Mouse (Mus musculus) c-Kit-positive CD71-positive TER-119-positive erythroid progenitor cells, embryonic 14.5 days (primary cell): ENCODE measurements around the gene Neurl1b.

ENCODE experiments used
- DNase-seq: peaks from one replicate; pipeline ENCODE4 v3.0.0-alpha.2; 2013; ENCODE audit warnings: low spot score

Neurl1b gene

DNA sequence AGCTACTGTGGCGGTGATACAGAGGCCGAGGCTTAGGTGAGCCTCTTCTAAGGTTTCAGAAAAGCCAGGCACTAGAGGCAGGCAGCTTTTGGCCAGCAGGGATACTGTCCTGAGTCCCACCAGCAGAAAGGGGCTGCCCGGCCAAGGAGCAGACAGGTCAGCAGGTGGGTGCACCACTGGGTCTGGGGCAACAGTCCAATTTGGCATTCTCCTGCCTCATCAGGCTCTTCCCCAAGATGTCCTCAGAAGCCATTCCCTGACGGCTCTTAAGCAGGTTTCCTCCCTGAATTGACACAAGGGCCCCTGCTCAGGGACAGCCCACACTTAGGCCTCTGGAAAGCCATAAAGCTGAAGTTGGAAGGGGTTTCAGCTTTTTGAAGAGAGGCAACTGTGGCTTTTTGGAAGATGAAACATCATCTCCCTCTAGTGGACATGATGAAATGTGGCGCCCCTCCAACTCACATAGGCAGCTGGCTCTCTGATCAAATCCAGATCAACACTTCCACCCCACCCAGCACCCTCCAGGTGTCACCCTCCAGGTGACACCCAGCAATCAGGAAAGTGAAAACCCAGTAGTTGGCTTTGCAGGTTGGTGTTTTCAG is 37.8 kb downstream of the Neurl1b start:
- peak; percentile 25 for DNase-seq

DNA sequence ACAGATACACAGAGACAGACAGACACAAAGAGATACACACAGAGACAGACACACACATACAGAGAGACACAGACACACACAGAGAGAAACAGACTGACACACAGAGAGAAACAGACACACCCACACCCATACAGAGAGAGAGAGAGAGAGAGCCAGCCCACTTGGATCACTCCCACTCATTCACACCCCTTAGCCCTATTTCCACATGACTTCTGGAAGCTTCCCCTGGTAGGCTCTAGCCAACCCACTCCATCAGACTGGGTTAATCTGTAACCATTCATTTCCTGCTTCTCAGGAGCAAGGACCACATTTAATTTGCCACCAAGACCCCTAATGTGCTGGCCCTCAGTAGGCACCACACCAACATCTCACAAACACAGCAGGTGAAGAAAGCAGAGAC is 42.9 kb downstream of the Neurl1b start:
- DNase-seq = no peak

DNA sequence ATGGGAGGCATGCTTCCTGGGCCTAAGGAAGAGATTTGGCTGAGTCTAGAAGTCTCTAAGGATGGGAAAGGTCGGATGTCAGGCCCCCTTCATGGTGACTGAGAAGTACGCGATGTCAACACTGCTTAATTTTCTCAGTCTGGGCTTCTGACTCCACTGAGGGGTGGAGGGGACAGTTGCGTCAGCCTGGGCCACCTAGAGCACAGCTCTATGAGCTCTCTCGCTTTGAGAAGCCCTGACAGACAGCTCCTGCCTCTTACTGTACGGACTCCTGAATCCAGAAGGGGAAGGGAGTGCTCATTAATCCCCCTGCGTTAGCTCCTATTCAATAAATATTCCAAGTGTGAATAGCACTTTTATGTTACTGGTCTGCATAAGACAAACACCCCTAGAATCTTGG is 43.4 kb downstream of the Neurl1b start:
- DNase-seq = no peak

DNA sequence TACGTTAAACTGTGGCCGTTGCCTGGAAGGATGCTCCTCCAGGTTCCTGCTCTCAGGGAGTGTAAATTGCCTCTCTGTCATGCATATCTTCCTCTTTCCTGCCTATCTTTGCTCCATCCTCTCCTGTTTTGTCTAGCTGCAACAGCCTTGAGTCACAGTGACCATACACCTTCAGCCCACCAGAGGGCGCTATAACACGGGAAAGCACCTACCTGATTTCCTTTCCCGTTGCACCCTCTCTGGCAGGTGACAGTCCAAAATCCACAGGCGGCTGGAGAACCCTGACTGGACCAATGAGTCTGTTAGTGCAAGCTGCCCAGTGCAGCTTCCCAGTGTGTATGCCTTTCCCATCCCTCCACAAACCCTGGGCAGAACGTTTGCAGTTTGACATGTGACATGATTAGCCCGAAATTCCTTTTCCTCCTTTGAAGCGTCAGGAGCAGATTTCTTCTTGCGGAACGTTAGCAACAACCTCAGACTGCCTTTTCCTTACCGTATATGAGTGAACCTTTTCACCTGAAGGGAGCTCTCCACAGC is 48.1 kb downstream of the Neurl1b start:
- DNase-seq = peak; percentile 58

- DNase-seq = no peak
These were observed 48.8 kb downstream of the Neurl1b start for GRCm38 (mm10) chr17:26463432-26463831.

DNA sequence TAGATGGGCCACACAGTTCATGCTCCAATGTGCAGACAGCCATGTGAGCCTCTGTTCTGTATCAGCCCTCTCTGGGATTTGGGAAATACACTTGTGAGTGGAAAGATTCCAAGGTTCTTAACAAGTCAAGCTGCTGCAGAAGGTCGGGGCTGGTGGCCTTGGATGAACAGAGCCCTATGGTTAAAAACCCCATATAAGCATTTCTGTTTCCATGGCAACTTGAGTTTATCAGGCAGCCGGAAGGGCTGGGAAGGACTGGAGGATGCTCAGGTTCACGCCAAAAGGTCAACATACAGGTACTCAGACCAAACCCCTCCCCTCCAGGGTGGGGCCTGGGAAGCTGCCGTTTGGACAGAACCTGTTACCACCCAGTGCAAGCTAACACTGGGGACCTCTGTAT is 49.4 kb downstream of the Neurl1b start:
- no peak for DNase-seq

DNA sequence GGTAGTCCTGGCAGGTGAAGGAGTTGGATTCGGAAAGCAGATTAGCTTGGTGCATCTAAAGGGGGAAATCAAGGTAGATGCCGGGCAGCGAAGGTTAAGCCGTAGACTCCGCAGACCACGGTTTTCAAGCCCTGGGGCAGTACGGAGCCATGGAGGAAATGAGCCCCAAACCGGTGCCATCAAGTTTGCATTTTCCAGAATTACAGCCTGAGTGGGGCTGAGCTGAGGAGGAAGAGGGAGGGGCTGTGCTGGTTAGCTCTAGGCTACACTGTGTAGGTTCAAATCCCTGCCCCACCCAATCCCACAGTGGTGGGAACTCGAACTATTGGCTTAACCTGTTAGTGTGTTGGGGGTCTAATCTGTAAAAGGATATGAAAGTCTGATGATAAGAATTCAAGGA is 49.9 kb downstream of the Neurl1b start:
- no peak for DNase-seq

DNA sequence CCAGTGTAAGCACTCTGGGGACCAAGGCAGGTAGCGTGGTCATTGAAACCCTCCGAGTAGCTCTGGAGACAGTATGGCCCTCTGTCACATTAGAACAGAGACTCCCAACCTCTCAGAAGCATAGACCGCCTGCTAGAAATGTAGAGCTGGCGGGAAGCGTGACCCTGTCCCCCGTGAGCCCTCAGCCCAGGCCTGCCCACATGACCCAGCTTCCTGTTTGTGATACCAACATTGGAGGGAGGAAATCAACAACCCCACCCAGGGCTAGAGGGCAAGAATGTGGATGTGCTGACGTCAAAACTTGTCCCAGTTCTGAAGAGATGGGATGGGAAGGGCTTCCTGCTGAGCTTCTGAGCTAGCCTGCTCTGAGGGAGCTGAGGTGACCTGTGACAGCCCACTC is 50.3 kb downstream of the Neurl1b start:
- no peak for DNase-seq

GRCm38 (mm10) chr17:26466741-26467150 is 52.1 kb downstream of the Neurl1b start:
- DNase-seq = peak; percentile 61

GRCm38 (mm10) chr17:26467619-26468018 is 53.0 kb downstream of the Neurl1b start:
- DNase-seq = no peak

- DNase-seq = no peak
These were observed 53.7 kb downstream of the Neurl1b start for GRCm38 (mm10) chr17:26468102-26468894.

GRCm38 (mm10) chr17:26476871-26477270 is 62.2 kb downstream of the Neurl1b start:
- no peak for DNase-seq

DNA sequence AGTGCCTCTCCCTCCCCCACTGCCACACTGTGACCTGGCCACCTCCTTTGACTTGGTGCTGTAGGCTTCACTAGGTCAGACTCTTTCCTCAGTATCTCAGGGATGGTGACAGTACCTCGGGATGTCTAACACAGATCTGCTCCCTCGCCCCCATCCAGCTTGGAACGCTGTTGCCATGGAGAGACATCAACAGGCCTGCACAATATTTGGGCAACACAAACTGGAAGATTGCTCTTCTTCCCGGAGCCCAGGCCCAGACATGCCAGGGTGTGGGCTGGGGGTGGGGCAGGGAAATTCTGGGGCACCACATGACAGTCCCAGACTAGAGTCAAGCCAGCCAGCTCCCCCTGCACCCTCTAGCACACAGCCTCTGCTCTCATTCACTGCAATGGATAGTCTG is 64.0 kb downstream of the Neurl1b start:
- no peak for DNase-seq

- no peak for DNase-seq
These were observed 65.0 kb downstream of the Neurl1b start for GRCm38 (mm10) chr17:26479619-26480018.

DNA sequence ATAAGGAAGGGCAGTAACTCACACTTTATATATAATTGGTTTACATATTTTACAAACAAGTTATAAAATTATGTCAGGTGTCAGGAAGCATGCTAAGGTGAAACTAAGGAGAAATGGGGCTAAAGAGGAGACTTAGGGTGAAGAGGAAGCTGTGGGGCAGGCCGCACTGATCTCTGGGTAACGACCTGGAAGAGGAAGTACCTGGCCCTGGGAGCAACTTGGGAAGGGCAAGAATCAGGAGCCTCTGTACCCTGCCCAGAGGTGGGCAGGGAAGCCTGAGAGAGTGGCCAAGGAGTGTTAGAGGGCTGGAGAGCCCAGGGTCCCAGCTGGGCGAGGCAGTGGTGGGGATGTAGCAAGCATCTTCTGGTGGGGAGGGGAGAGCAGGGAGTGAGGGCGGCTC is 66.3 kb downstream of the Neurl1b start:
- DNase-seq = no peak

- DNase-seq = no peak
These were observed 70.2 kb downstream of the Neurl1b start for GRCm38 (mm10) chr17:26484626-26485421.

DNA sequence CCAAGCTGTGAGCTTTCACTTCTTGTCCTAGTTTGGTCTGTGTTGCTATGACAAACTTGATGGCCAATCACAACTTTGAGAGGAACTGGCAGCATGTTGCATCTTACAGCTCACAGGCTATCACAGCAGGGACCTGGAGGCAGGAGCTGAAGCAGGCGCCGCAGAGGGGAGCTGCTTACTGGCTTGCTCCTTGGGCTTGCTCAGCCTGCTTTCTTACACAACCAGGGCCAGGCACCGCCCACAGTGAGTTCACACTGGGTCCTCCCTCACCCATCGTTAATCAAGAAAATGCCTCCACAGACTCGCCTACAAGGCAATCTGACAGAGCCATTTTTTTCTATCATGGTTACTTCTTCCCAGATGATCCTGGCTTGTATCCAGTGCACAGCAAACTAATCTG is 72.6 kb downstream of the Neurl1b start:
- no peak for DNase-seq

DNA sequence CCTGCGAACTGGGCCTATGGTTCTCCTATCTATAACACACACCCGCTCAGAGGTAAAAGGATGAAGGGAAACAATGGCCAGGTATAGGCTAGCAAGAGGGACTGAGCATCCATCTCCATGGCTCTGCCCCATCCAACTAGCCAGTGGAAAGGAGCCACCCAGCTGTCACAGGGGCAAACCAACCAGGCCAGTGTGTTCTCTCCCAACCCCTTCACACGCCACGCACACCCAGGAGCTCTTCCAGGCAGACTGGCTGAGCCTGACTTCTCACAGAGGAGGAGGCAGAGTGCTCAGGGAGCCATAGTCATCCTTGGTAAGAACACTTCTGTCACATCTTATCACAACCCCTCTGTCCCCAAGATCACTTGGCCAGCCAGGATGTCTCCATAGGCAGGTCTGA is 73.3 kb downstream of the Neurl1b start:
- no peak for DNase-seq

- no peak for DNase-seq
These were observed 74.2 kb downstream of the Neurl1b start for GRCm38 (mm10) chr17:26488711-26489403.

DNA sequence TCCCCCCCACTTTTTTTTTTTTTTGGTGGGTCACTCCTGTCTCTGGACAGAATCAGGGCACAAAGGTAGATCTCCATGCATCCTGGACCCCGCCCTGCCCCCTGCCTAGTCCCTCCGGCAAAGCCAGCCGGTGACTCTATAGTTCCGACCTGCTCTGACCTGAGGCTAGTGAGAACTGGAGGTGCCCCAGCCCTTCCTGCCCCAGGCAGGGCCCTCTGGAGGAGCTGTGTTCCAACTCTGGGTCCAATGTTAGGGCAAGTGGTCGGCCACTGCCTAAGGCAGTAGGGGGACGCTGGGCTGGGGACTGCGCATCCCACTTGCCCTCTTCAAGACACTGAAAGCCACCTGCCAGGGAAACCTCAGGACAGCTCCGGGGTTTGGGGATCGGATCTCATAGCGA is 75.4 kb downstream of the Neurl1b start:
- DNase-seq = no peak

GRCm38 (mm10) chr17:26490910-26491309 is 76.3 kb downstream of the Neurl1b start:
- DNase-seq = no peak

DNA sequence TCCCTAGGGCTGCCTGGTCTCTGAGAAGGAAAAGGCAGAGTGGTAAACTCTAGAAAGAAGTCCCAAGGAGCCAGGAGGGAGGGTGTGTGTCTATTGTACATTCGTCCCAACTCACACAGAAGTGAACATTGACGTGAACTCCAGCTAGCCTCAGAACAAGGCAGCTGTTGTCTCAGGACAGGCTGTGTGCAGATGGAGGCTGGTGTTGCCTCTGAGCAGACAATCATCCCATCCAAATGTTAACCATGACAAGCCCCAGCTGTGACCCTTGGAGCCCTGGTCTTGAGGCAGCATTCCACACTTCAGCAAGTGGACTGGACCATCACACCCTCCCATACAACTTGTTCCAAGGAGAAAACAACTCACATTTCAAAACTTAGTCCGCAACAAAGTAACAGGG is 77.6 kb downstream of the Neurl1b start:
- DNase-seq = no peak
